Mouse (Mus musculus) activated CD4-positive, CD25-positive, alpha-beta regulatory T cell, adult 4 months (primary cell): ENCODE measurements around the gene Neu1. TPM values are rescaled to one million over a fixed set of nuclear protein-coding genes. Genes with fewer than 3 reads are reported as not detected.
"Not testable (repeated sequence)": the region's sequence is repeated elsewhere in the genome, so short reads cannot be mapped to it uniquely, and the experiment has no call there.

ENCODE experiments used
- ATAC-seq: one replicate; pipeline ENCODE4 v1.8.0; 2017
- polyA plus RNA-seq, 2 experiments: library from polyadenylated mRNA; unstranded; fragments of 100-300 nt; shearing (Covaris generic); gene quantifications; one replicate each; pipeline ENCODE4 v1.2.1; 2017

Gene Neu1
- polyA plus RNA-seq, 2 experiments from 2014 or later: 18.6 to 19.9 TPM

DNA sequence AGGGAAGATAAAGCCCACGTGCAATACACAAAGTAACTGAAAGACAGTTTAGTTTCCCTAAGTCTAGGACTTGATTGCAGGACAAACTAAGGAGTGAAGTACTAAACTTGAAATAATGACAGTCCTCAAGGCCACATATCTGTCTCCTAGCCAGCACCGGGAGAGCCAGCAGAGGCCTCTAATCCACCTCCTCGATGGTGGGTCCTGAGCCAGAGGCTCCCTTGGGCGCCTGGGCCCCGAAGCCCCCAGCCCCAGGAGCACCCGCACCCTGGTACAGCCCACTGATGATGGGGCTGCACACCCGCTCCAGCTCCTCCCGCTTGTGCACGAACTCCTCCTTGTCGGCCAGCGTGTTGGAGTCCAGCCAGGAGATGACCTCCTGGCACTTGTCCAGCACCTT, 38.8 kb downstream of the Neu1 start, which contains the start of gene Gm20481:
TSS of gene Gm20481 (plus strand) at position 91 of the 400 bp plus-strand sequence.
- not testable (repeated sequence) for ATAC-seq

- not testable (repeated sequence) for ATAC-seq
Observed at GRCm38 (mm10) chr17:34970850-34971249, 39.8 kb downstream of the Neu1 start.

DNA sequence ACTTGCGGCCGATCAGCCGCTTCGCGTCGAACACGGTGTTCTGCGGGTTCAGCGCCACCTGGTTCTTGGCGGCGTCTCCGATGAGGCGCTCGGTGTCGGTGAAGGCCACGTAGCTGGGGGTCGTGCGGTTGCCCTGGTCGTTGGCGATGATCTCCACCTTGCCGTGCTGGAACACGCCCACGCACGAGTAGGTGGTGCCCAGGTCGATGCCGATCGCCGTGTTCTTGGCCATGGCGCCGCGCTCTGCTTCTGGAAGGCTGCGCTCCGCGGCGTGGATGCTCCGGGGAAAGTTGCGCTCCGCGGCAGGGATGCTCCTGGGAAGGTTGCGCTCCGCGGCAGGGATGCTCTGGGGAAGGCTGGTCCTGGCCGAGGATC, 40.6 kb downstream of the Neu1 start:
- ATAC-seq: peak; percentile 13

DNA sequence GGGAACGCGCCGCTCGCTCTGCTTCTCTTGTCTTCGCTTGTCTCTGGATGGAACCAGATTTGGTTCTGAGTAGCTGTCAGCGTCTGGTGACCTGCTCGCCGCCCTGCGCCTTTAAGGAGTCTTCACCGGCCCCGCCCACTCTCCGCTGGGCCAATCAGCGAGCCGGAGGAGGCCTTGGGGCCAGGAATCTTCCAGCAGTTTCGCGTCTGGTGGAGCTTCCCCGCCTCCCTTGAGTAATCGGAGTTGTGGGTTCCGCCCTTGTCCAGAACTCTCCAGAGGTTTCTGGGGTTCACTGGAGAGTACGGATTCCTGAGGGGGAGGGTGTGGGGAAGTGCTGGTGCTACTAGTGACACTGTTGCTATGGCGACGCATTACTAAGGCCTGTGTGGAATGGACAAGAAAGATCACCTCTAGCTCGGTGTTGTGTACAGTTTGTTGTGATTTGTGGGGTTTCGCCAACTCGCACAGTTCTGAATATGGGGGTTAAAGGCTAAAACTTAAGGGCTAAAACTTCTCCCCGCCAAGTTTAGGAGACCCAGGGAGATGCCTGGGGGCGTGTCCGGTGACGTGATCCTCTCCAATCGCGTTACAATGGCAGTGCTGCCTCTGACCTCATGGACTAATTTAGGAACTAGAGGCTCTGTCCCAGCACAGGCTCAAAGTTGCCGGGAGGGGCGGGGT, 41.2 kb downstream of the Neu1 start, which contains the start of the genes Hspa1a and Hspa1l:
TSS of gene Hspa1a (minus strand) at position 88 of the 681 bp plus-strand sequence.
TSS of gene Hspa1l (plus strand) at position 635 of the 681 bp plus-strand sequence.
- peak; percentile 95 for ATAC-seq

- ATAC-seq: no peak
Observed at GRCm38 (mm10) chr17:34975581-34976492, 44.8 kb downstream of the Neu1 start.

DNA sequence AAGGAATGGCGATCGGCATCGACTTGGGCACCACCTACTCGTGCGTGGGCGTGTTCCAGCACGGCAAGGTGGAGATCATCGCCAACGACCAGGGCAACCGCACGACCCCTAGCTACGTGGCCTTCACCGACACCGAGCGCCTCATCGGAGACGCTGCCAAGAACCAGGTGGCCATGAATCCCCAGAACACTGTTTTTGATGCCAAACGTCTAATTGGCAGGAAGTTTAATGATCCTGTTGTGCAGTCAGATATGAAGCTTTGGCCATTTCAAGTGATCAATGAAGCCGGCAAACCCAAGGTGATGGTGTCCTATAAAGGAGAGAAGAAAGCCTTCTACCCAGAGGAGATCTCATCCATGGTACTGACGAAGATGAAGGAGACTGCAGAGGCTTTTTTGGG, 45.9 kb downstream of the Neu1 start:
- no peak for ATAC-seq

DNA sequence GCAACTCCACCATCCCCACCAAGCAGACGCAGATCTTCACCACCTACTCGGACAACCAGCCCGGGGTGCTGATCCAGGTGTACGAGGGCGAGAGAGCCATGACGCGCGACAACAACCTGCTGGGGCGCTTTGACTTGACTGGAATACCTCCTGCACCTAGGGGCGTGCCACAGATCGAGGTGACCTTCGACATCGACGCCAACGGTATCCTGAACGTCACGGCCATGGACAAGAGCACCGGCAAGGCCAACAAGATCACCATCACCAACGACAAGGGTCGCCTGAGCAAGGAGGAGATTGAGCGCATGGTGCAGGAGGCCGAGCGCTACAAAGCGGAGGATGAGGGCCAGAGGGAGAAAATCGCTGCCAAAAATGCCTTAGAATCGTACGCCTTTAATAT, 47.2 kb downstream of the Neu1 start:
- ATAC-seq: no peak

GRCm38 (mm10) chr17:34979631-34980030, 48.6 kb downstream of the Neu1 start:
- no peak for ATAC-seq

- peak; percentile 45 for ATAC-seq
Observed at GRCm38 (mm10) chr17:34980655-34981054, 49.6 kb downstream of the Neu1 start.

GRCm38 (mm10) chr17:34981690-34982180, 50.7 kb downstream of the Neu1 start, which contains the start of gene Lsm2:
Lsm2 (plus strand) TSS chr17:34981862.
- peak; percentile 86 for ATAC-seq

GRCm38 (mm10) chr17:34982328-34982727, 51.3 kb downstream of the Neu1 start:
- ATAC-seq: no peak

- no peak for ATAC-seq
Observed at GRCm38 (mm10) chr17:34984218-34984617, 53.2 kb downstream of the Neu1 start.

Other genes starting within 250 kb of the Neu1 start
- gene C4b, start 187.4 kb upstream of the Neu1 start, polyA plus RNA-seq: not detected
- gene Cyp21a1, start 126.7 kb upstream of the Neu1 start, polyA plus RNA-seq: not detected
- 10 to 100 TPM; 37.3 to 51.6 TPM for gene Stk19, start 94.3 kb upstream of the Neu1 start, polyA plus RNA-seq
- gene Dxo, start 94.2 kb upstream of the Neu1 start, polyA plus RNA-seq: 10 to 100 TPM; 19.8 to 28.0 TPM
- gene Skiv2l, start 81.0 kb upstream of the Neu1 start, polyA plus RNA-seq: 10 to 100 TPM; 26.0 to 38.5 TPM
- 10 to 100 TPM; 45.4 to 53.4 TPM for gene Nelfe, start 80.9 kb upstream of the Neu1 start, polyA plus RNA-seq
- under 1 TPM; 0.79 to 0.83 TPM for gene Cfb, start 68.7 kb upstream of the Neu1 start, polyA plus RNA-seq
- not detected for gene Zbtb12, start 51.8 kb upstream of the Neu1 start, polyA plus RNA-seq
- not detected for gene Gm20547, start 49.2 kb upstream of the Neu1 start, polyA plus RNA-seq
- gene C2, start 33.0 kb upstream of the Neu1 start, polyA plus RNA-seq: under 1 TPM in 1 of 2 experiments, not detected in 1; 0.73 TPM
- gene Ehmt2, start 32.8 kb upstream of the Neu1 start, polyA plus RNA-seq: 10 to 100 TPM; 32.8 to 37.0 TPM
- gene Slc44a4, start 16.8 kb upstream of the Neu1 start, polyA plus RNA-seq: not detected
- gene Hspa1b, start 28.0 kb downstream of the Neu1 start, polyA plus RNA-seq: 1 to 10 TPM in 1 of 2 experiments, not detected in 1; 7.0 TPM
- not detected for gene Gm20481, start 38.7 kb downstream of the Neu1 start, polyA plus RNA-seq
- gene Hspa1a, start 40.9 kb downstream of the Neu1 start, polyA plus RNA-seq: 1 to 10 TPM in 1 of 2 experiments, under 1 TPM in 1; 0.17 to 5.1 TPM
- gene Hspa1l, start 41.5 kb downstream of the Neu1 start, polyA plus RNA-seq: under 1 TPM in 1 of 2 experiments, not detected in 1; 0.46 TPM
- 10 to 100 TPM; 45.5 to 61.3 TPM for gene Lsm2, start 50.6 kb downstream of the Neu1 start, polyA plus RNA-seq
- gene Vars, start 69.7 kb downstream of the Neu1 start, polyA plus RNA-seq: 10 to 100 TPM; 28.5 to 29.1 TPM
- gene Vwa7, start 85.3 kb downstream of the Neu1 start, polyA plus RNA-seq: under 1 TPM; 0.11 to 0.12 TPM
- 1 to 10 TPM; 1.8 to 2.1 TPM for gene Sapcd1, start 96.8 kb downstream of the Neu1 start, polyA plus RNA-seq
- 1 to 10 TPM; 1.3 to 1.6 TPM for gene Msh5, start 115.5 kb downstream of the Neu1 start, polyA plus RNA-seq
- gene Clic1, start 118.7 kb downstream of the Neu1 start, polyA plus RNA-seq: 100 to 1,000 TPM; 464 to 670 TPM
- gene Ddah2, start 127.8 kb downstream of the Neu1 start, polyA plus RNA-seq: 1 to 10 TPM in 1 of 2 experiments, under 1 TPM in 1; 0.36 to 1.8 TPM
- not detected for gene Ly6g6c, start 134.1 kb downstream of the Neu1 start, polyA plus RNA-seq
- gene Mpig6b, start 134.9 kb downstream of the Neu1 start, polyA plus RNA-seq: not detected
- gene Ly6g6e, start 145.6 kb downstream of the Neu1 start, polyA plus RNA-seq: not detected
- not detected for gene Ly6g6d, start 146.8 kb downstream of the Neu1 start, polyA plus RNA-seq
- gene Ly6g6f, start 154.4 kb downstream of the Neu1 start, polyA plus RNA-seq: under 1 TPM in 1 of 2 experiments, not detected in 1; 0.29 TPM
- 10 to 100 TPM; 18.7 to 20.6 TPM for gene Abhd16a, start 158.0 kb downstream of the Neu1 start, polyA plus RNA-seq
- gene Ly6g5c, start 177.0 kb downstream of the Neu1 start, polyA plus RNA-seq: not detected
- 1 to 10 TPM; 1.9 to 2.4 TPM for gene Ly6g5b, start 184.2 kb downstream of the Neu1 start, polyA plus RNA-seq
- 10 to 100 TPM; 60.4 to 70.2 TPM for gene Gpank1, start 190.2 kb downstream of the Neu1 start, polyA plus RNA-seq
- gene Csnk2b, start 190.8 kb downstream of the Neu1 start, polyA plus RNA-seq: 100 to 1,000 TPM; 274 to 355 TPM
- 10 to 100 TPM; 22.6 to 26.3 TPM for gene D17H6S53E, start 195.1 kb downstream of the Neu1 start, polyA plus RNA-seq
- gene Apom, start 200.8 kb downstream of the Neu1 start, polyA plus RNA-seq: not detected
- 10 to 100 TPM; 26.2 to 34.1 TPM for gene Bag6, start 203.9 kb downstream of the Neu1 start, polyA plus RNA-seq
- gene Prrc2a, start 233.6 kb downstream of the Neu1 start, polyA plus RNA-seq: 10 to 100 TPM; 38.8 to 78.9 TPM
- gene Aif1, start 244.8 kb downstream of the Neu1 start, polyA plus RNA-seq: 1 to 10 TPM in 1 of 2 experiments, under 1 TPM in 1; 0.91 to 1.9 TPM